Mouse (Mus musculus): Measurements from ENCODE around the gene Uqcrc1.

- no peak for TF ChIP-seq CTCF (IDR thresholded peaks at IDR 0.05; ENCODE audit: extremely low read depth, insufficient read depth, insufficient read length, insufficient replicate concordance)
- TF ChIP-seq POLR2A (IDR thresholded peaks at IDR 0.05; ENCODE audit: low read depth, low read length): no peak
Observed at GRCm38 (mm10) chr9:108992620-108993361, 56.4 kb downstream of the Uqcrc1 start.

Measured in spleen, adult 2 months (tissue).